Mouse (Mus musculus) C2C12 (cell line): ENCODE data around the gene Rapgef2. TPM values are rescaled to one million over a fixed set of nuclear protein-coding genes. Genes with fewer than 3 reads are reported as not detected.
"Not testable (repeated sequence)": the region's sequence is repeated elsewhere in the genome, so short reads cannot be mapped to it uniquely, and the experiment has no call there.

Source experiments
- H3K27me3 ChIP-seq: one replicate; pipeline ENCODE4 v1.6.1; 2011; ENCODE audit not compliant: control insufficient read depth, insufficient read depth, insufficient read length
- H3K36me3 ChIP-seq: one replicate; pipeline ENCODE4 v1.6.1; 2011; ENCODE audit not compliant: control insufficient read depth, insufficient read depth
- H3K4me3 ChIP-seq: one replicate; pipeline ENCODE4 v1.5.1; 2011; ENCODE audit warnings: mild to moderate bottlenecking, control low read depth; ENCODE audit not compliant: poor library complexity, insufficient read depth, severe bottlenecking
- H3K79me2 ChIP-seq: one replicate; pipeline ENCODE4 v1.6.1; 2011; ENCODE audit not compliant: control insufficient read depth, insufficient read depth
- H3K79me3 ChIP-seq: one replicate; pipeline ENCODE4 v1.6.1; 2011; ENCODE audit warnings: low read depth, control low read depth
- H3ac ChIP-seq: one replicate; pipeline ENCODE3; 2011; ENCODE audit warnings: low read depth; ENCODE audit not compliant: control insufficient read depth, insufficient read length
- CEBPB ChIP-seq: IDR thresholded peaks from one replicate; pipeline ENCODE4 v1.6.1; 2011; ENCODE audit warnings: low read depth, mild to moderate bottlenecking, control low read depth, moderate library complexity
- CTCF ChIP-seq: IDR thresholded peaks from one replicate; pipeline ENCODE4 v1.5.1; 2011; ENCODE audit not compliant: control insufficient read depth, insufficient read depth, insufficient read length
- FOSL1 ChIP-seq: IDR thresholded peaks from one replicate; pipeline ENCODE4 v1.8.0; 2011; ENCODE audit warnings: mild to moderate bottlenecking, low read length; ENCODE audit not compliant: poor library complexity, insufficient read depth, severe bottlenecking
- MAX ChIP-seq: IDR thresholded peaks from one replicate; pipeline ENCODE4 v1.6.1; 2011; ENCODE audit warnings: mild to moderate bottlenecking, control low read depth
- MYOD1 ChIP-seq: IDR thresholded peaks from one replicate; pipeline ENCODE4 v1.6.1; 2011; ENCODE audit warnings: low read depth; ENCODE audit not compliant: control insufficient read depth, insufficient read length
- MYOG ChIP-seq: IDR thresholded peaks from one replicate; pipeline ENCODE4 v1.6.1; 2011; ENCODE audit not compliant: control insufficient read depth, insufficient read length; ENCODE audit errors: extremely low read depth
- USF1 ChIP-seq: IDR thresholded peaks from one replicate; pipeline ENCODE4 v1.6.1; 2011; ENCODE audit warnings: low read depth, mild to moderate bottlenecking, control low read depth, moderate library complexity
- polyA plus RNA-seq: library from polyadenylated mRNA; unstranded; fragments of >200 nt; fragmentation: generic; extraction: Trizol; gene quantifications from one replicate; pipeline ENCODE4 v1.2.1, GENCODE M21; 2012; ENCODE audit warnings: missing spikeins

The Rapgef2 gene
- polyA plus RNA-seq, 1 experiment: 5.6 TPM

- Histone ChIP-seq H3K79me3 (no peaks in the 10 kb centered on the region), H3ac (no peak overlapping the region), H3K4me3 (no peak overlapping the region), H3K36me3 (peaks cover 53% of the 10 kb centered on the region), H3K79me2 (no peaks in the 10 kb centered on the region), H3K27me3 (no peaks in the 10 kb centered on the region)
- TF ChIP-seq FOSL1 (no peak), MYOD1 (no peak), CEBPB (no peak), CTCF (no peak), MAX (no peak), MYOG (no peak), USF1 (no peak)
These were observed 217.3 kb downstream of the Rapgef2 start for GRCm38 (mm10) chr3:79068976-79069375.

DNA sequence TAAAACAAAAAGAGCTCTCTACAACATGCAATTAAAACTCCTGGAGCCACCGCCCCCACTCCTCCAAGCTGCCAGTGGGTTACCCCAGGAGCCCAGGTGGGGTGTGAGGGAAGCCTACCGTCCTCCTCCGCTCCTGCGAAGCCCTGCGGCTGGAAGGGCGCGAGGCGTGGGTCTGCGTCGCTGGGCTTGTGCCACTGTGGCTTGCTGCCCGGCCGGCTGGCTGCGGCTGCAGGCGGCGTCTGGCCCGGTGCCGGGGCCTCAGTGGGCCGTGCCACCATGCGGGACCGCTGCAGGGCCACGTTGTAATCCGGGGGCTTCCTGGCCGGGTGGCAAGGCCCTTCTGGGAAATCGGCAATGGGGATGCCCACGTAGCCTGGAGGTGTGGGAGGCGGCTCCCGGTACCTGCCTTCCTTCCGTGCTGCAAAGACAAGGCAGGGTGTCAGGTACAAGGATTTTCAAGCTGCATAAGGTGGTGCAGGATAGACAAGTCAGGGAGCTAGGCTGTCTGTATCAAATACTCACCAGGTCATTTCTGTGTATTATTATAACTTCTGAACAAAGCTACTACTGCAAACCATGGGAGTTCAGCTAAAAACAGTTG is 219.8 kb downstream of the Rapgef2 start:
- no peak overlapping the region for H3ac ChIP-seq
- H3K36me3 ChIP-seq: peaks cover 53% of the 10 kb centered on the region
- no peak overlapping the region for H3K4me3 ChIP-seq
- no peaks in the 10 kb centered on the region for H3K27me3 ChIP-seq
- H3K79me2 ChIP-seq: no peaks in the 10 kb centered on the region
- TF ChIP-seq MYOG: no peak
- TF ChIP-seq MYOD1: no peak
- TF ChIP-seq CTCF: no peak
- no peak for TF ChIP-seq USF1
- TF ChIP-seq CEBPB: no peak
- TF ChIP-seq FOSL1: no peak
- TF ChIP-seq MAX: no peak
- no peaks in the 10 kb centered on the region for H3K79me3 ChIP-seq

DNA sequence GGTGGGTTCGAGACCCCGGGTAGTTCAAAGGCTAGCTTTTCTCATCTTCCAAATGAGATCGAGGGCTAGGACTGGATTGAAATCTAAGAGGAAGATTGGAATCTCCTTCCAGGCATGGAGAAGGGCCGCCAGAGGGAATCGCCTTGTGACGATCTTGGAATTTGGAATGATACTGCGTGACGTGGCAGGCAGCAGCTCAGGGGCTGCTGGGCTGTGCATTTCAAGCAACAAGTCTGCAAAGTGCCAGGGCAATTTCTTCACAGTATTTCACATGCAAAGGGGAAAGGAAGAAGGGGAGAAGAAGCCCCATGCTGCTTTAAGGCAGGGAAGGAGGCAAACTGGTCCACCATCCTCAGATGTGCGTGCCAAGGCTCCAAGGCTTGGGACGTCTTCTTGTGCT is 222.2 kb downstream of the Rapgef2 start:
- Histone ChIP-seq H3K36me3 (peaks cover 33% of the 10 kb centered on the region), H3K27me3 (no peaks in the 10 kb centered on the region), H3K4me3 (no peak overlapping the region), H3K79me3 (no peaks in the 10 kb centered on the region), H3ac (no peak overlapping the region), H3K79me2 (no peaks in the 10 kb centered on the region)
- TF ChIP-seq MYOD1 (no peak), CTCF (no peak), USF1 (no peak), FOSL1 (no peak)

GRCm38 (mm10) chr3:79061426-79061825 is 224.9 kb downstream of the Rapgef2 start:
- no peaks in the 10 kb centered on the region for H3K27me3 ChIP-seq
- no peak overlapping the region for H3ac ChIP-seq
- no peak overlapping the region for H3K4me3 ChIP-seq
- H3K36me3 ChIP-seq: peaks cover 23% of the 10 kb centered on the region
- no peaks in the 10 kb centered on the region for H3K79me3 ChIP-seq
- TF ChIP-seq CEBPB (no peak), MYOG (no peak), CTCF (no peak), MAX (no peak), USF1 (no peak), MYOD1 (no peak), FOSL1 (no peak)
- H3K79me2 ChIP-seq: no peaks in the 10 kb centered on the region

DNA sequence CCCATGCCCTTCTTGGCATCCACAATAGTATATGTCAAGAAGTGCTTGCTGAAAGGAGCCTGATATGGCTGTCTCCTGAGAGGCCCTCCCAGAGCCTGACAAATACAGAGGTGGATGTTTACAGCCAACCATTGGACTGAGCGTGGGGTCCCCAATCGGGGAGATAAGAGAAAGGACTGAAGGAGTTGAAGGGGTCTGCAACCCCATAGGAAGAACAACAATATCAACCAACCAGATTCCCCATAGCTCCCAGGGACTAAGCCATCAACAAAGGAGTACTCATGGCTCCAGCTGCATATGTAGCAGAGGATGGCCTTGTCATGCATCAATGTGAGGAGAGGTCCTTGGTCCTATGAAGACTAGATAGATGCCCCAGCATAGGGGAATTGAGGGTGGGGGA is 227.8 kb downstream of the Rapgef2 start:
- not testable (repeated sequence) for H3K36me3 ChIP-seq, H3K27me3 ChIP-seq, H3K79me2 ChIP-seq, H3K4me3 ChIP-seq, H3K79me3 ChIP-seq, H3ac ChIP-seq

DNA sequence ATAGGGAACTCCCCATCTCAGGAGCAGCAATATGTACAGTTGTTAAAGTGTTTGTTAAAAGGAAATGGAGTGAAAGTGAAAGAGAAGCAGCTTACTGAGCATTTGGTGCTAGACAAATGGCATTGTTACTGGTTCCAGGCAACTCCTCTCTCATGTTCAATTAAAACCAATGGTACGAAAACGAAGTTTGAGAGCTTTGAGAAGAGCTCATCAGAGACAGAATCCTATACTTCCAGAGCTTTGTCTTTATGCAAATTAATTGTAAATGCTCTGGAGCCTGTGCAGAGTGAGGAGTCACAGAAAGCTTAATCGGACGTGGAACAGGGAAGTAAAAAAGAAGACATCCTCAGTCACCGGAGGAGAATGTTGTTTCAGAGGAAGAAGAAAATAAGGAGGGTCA is 241.1 kb downstream of the Rapgef2 start:
- Histone ChIP-seq H3K79me2 (no peaks in the 10 kb centered on the region), H3K4me3 (no peak overlapping the region), H3K27me3 (no peaks in the 10 kb centered on the region), H3K36me3 (no peaks in the 10 kb centered on the region), H3K79me3 (no peaks in the 10 kb centered on the region), H3ac (no peak overlapping the region)
- TF ChIP-seq MYOD1 (no peak), CEBPB (no peak), MYOG (no peak), CTCF (no peak), FOSL1 (no peak)
